Comparison of ENCODE assay signal across 16 mouse cellular contexts in the genomic region with DNA sequence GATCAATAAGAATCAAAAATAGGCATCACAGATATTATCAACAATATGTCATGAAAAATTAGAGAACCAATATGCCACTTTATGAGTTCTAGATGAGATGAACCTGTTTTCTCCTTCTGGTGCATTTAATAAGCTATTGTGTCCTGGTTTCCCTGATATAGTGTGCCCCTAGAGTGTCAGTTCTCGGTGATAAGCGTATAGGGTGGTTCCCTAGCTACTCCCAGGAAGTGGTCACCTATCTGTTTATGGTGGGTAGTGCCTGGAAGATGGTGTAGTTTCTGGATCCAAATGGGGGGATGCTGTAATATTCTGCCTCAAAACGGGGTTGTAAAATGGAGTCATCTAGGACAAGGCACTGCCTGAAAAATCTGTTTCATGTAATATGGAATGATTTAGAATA. TPM values are rescaled to one million over a fixed set of nuclear protein-coding genes. Genes with fewer than 3 reads are reported as not detected.
"Had no signal": no experiment of that assay in that cellular context is flagged by ENCODE, and none has a peak within 500 bp of the region (broad histone marks: within the 10 kb centered on the region; RNA-seq: fewer than 3 reads in every experiment).

No protein-coding gene starts in this region.

- H3K4me2 ChIP-seq: intestine, embryonic 15.5 days; limb, embryonic 13.5 days; neural tube, embryonic 12.5 days had no signal

- H3K36me3 ChIP-seq: intestine, embryonic 15.5 days; limb, embryonic 13.5 days; midbrain, embryonic 10.5 days; neural tube, embryonic 12.5 days had no signal

- H3K9me3 ChIP-seq: intestine, embryonic 15.5 days; limb, embryonic 13.5 days; midbrain, embryonic 10.5 days; neural tube, embryonic 12.5 days had no signal

- H3K9ac ChIP-seq: intestine, embryonic 15.5 days; limb, embryonic 13.5 days; neural tube, embryonic 12.5 days had no signal

- DNase-seq: kidney, adult 18-20 months; kidney, postnatal 10 days; kidney, postnatal 4 days; left cerebral cortex, postnatal 4 days; lung, adult 18-20 months; midbrain, embryonic 14.5 days; spleen, adult 18-20 months; thymus, adult 2 months; thymus, postnatal 4 days had no signal

- ATAC-seq: intestine, embryonic 15.5 days had no signal

- H3K4me3 ChIP-seq: intestine, embryonic 15.5 days; layer of hippocampus, adult 2 months; limb, embryonic 13.5 days; midbrain, embryonic 10.5 days; neural tube, embryonic 12.5 days had no signal

- H3K27ac ChIP-seq: intestine, embryonic 15.5 days; layer of hippocampus, adult 2 months; limb, embryonic 13.5 days; midbrain, embryonic 10.5 days; neural tube, embryonic 12.5 days had no signal

- H3K27me3 ChIP-seq: intestine, embryonic 15.5 days; limb, embryonic 13.5 days; neural tube, embryonic 12.5 days had no signal

- H3K4me1 ChIP-seq: intestine, embryonic 15.5 days; limb, embryonic 13.5 days; midbrain, embryonic 10.5 days; neural tube, embryonic 12.5 days had no signal

RNA-seq across cellular contexts. Expression of a gene that starts 43.8 kb away (rescaled TPM):
- total RNA-seq: monocyte, adult 5-6 weeks; neutrophil, adult 5-6 weeks had no signal

RNA-seq across cellular contexts. Expression of a gene that starts 47.0 kb away (rescaled TPM):
- total RNA-seq: monocyte, adult 5-6 weeks; neutrophil, adult 5-6 weeks had no signal
